Mouse (Mus musculus): ENCODE measurements at regions not wholly inside any gene's neighbourhood (a gene's known extent, or its start where the extent isn't known, plus 50 kb on each side); places are given as distances from the start of the nearest gene placed in this dataset.
A peak's percentile ranks its signal among the peaks of the same experiment; 100 is the strongest.

GRCm38 (mm10) chr16:78052133-78052532, 249.2 kb upstream of the Cxadr start:
- Histone ChIP-seq H3K27me3 (ENCODE audit: insufficient read depth, low read length) (no peaks in the 10 kb centered on the region), H3K4me2 (ENCODE audit: low read length) (no peak overlapping the region), H3K36me3 (ENCODE audit: insufficient read depth, low read length) (no peaks in the 10 kb centered on the region), H3K4me1 (replicated peaks; ENCODE audit: insufficient read depth, low read length) (no peaks in the 10 kb centered on the region), H3K4me3 (replicated peaks; ENCODE audit: low read depth, low read length) (no peak overlapping the region), H3K27ac (no peak overlapping the region), H3K9ac (ENCODE audit: low read depth, low read length) (no peak overlapping the region), H3K9me3 (replicated peaks; ENCODE audit: low read length) (no peaks in the 10 kb centered on the region)
- DNase-seq (ENCODE audit: low spot score): peak; percentile 31
- ATAC-seq (replicated peaks; ENCODE audit: low FRiP score, low read depth): no peak
- 28% methylated on average over 7 of the region's 7 CpGs for WGBS
- TF ChIP-seq CTCF (IDR thresholded peaks at IDR 0.05; ENCODE audit: low read depth): no peak

DNA sequence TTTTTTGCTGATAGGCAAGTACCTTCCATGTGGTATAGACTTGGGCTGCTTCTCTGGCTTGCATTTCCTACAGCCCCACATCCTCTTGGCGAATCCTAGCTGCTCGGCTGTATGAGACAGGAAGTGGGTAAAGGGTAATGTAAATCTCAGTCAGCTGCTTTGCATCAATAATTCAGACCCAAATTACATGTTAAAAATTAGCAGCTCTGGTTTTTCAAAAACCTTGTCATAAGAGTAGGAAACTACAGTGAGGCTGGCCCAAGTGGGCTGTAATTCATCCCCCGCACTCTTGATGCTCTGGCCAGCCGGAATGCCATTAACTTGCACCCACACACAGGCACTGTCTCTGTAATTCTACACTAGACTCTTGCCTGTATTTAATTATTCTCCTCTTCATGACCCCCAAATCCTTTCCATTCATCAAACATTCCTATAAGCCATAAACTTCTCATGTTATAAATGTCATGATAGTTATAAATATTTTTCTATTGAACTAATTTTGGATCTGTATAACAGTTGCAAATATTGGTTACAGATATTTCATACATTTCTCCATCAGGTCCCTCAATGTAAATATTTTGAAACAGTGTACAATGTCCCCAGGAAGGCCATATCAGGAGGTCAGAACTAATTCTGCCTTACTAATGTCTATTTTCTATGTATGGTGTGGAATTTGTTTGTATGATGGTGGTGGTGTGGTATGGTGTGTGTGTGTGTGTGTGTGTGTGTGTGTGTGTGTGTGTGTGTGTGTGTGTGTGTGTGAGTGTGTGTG, 261.0 kb upstream of the Cxadr start:
- H3K27ac ChIP-seq: no peak overlapping the region
- DNase-seq (ENCODE audit: low spot score) (peak; percentile 55), ATAC-seq (replicated peaks; ENCODE audit: low FRiP score, low read depth) (peak; percentile 59; the same call in 1 of the 2 replicates)
- TF ChIP-seq CTCF (IDR thresholded peaks at IDR 0.05; ENCODE audit: low read depth): no peak
- no peaks in the 10 kb centered on the region for H3K27me3 ChIP-seq (ENCODE audit: insufficient read depth, low read length)
- H3K9me3 ChIP-seq (replicated peaks; ENCODE audit: low read length): no peaks in the 10 kb centered on the region
- no peak overlapping the region for H3K4me3 ChIP-seq (replicated peaks; ENCODE audit: low read depth, low read length)
- H3K36me3 ChIP-seq (ENCODE audit: insufficient read depth, low read length): no peaks in the 10 kb centered on the region
- no peaks in the 10 kb centered on the region for H3K4me1 ChIP-seq (replicated peaks; ENCODE audit: insufficient read depth, low read length)
- WGBS: 28% methylated on average over 4 of the region's 4 CpGs
- H3K4me2 ChIP-seq (ENCODE audit: low read length): no peak overlapping the region
- H3K9ac ChIP-seq (ENCODE audit: low read depth, low read length): no peak overlapping the region

- Histone ChIP-seq H3K27ac (no peak overlapping the region), H3K27me3 (ENCODE audit: insufficient read depth, low read length) (no peaks in the 10 kb centered on the region), H3K36me3 (ENCODE audit: insufficient read depth, low read length) (no peaks in the 10 kb centered on the region), H3K9me3 (replicated peaks; ENCODE audit: low read length) (no peaks in the 10 kb centered on the region), H3K9ac (ENCODE audit: low read depth, low read length) (no peak overlapping the region), H3K4me2 (ENCODE audit: low read length) (no peak overlapping the region), H3K4me3 (replicated peaks; ENCODE audit: low read depth, low read length) (no peak overlapping the region), H3K4me1 (replicated peaks; ENCODE audit: insufficient read depth, low read length) (no peaks in the 10 kb centered on the region)
- DNase-seq (ENCODE audit: low spot score) (no peak), ATAC-seq (replicated peaks; ENCODE audit: low FRiP score, low read depth) (no peak)
- TF ChIP-seq CTCF (IDR thresholded peaks at IDR 0.05; ENCODE audit: low read depth): no peak
- WGBS: 70% methylated on average over 8 of the region's 8 CpGs
Observed at GRCm38 (mm10) chr16:78019605-78020285, 281.5 kb upstream of the Cxadr start.

DNA sequence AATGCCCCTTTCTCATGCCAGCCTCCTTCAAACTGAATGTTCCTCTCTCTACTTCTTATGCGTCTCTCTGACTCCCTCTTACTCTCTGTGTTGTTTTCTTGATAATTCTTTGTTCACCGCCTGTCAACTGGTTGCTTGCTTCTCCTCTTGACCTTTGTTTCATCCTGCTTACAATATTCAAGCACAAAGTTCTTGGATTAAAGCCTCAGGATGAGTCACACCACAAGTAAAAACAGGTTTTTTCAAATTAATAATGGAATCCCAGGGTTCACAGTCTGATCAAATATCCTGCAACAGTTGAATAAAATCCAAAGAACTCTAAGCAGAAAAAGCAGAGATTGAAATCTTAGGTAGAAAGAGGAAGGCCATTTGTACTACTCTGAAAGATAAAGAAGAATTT, 285.9 kb upstream of the Cxadr start:
- Histone ChIP-seq H3K4me1 (replicated peaks; ENCODE audit: insufficient read depth, low read length) (no peaks in the 10 kb centered on the region), H3K9ac (ENCODE audit: low read depth, low read length) (no peak overlapping the region), H3K4me3 (replicated peaks; ENCODE audit: low read depth, low read length) (no peak overlapping the region), H3K36me3 (ENCODE audit: insufficient read depth, low read length) (no peaks in the 10 kb centered on the region), H3K4me2 (ENCODE audit: low read length) (no peak overlapping the region), H3K27me3 (ENCODE audit: insufficient read depth, low read length) (no peaks in the 10 kb centered on the region), H3K27ac (no peak overlapping the region), H3K9me3 (replicated peaks; ENCODE audit: low read length) (no peaks in the 10 kb centered on the region)
- ATAC-seq (replicated peaks; ENCODE audit: low FRiP score, low read depth) (no peak), DNase-seq (ENCODE audit: low spot score) (no peak)
- 84% methylated on average over 2 of the region's 2 CpGs for WGBS
- TF ChIP-seq CTCF (IDR thresholded peaks at IDR 0.05; ENCODE audit: low read depth): no peak

DNA sequence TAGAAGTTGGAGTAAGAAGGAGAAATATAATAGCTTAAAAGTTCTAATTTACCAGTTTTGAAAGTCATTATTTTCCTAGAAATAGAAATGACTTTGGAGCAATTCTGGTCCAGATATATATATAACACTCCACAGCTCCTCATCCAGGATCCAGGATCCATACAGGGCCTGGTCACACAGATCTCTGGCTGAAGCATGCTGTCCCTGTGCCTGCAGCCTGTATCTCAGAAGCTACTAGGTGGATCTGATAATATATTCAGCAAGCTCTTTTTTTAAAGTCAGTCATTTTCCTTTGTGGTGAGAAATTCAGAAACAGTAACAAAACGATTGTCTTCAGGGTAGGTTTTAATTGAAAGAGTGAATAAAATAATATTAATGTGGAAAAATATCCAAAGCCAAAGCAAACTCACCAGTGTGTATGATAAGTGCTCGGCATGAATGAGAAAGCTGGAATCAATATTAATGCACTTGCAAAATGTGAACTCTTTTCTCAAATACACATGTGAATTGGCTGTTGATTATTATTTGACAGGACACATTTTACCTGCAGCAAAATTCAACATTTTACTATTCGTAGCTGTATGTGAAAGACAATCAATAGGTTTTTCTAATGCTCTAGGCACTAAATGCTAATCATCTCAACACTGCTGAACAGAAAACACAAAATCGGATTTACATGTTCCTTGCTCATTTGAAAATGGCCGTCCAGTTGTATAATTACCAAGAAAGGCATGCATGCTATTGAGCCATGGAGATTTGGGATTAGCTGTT, 288.1 kb upstream of the Cxadr start:
- H3K27me3 ChIP-seq (ENCODE audit: insufficient read depth, low read length): no peaks in the 10 kb centered on the region
- no peak for ATAC-seq (replicated peaks; ENCODE audit: low FRiP score, low read depth)
- 88% methylated on average over 5 of the region's 5 CpGs for WGBS
- TF ChIP-seq CTCF (IDR thresholded peaks at IDR 0.05; ENCODE audit: low read depth): no peak
- H3K9ac ChIP-seq (ENCODE audit: low read depth, low read length): no peak overlapping the region
- H3K36me3 ChIP-seq (ENCODE audit: insufficient read depth, low read length): no peaks in the 10 kb centered on the region
- H3K4me3 ChIP-seq (replicated peaks; ENCODE audit: low read depth, low read length): no peak overlapping the region
- no peak for DNase-seq (ENCODE audit: low spot score)
- H3K27ac ChIP-seq: no peak overlapping the region
- H3K4me1 ChIP-seq (replicated peaks; ENCODE audit: insufficient read depth, low read length): no peaks in the 10 kb centered on the region
- no peaks in the 10 kb centered on the region for H3K9me3 ChIP-seq (replicated peaks; ENCODE audit: low read length)
- H3K4me2 ChIP-seq (ENCODE audit: low read length): no peak overlapping the region

GRCm38 (mm10) chr16:78004016-78004415, 297.3 kb upstream of the Cxadr start:
- H3K4me2 ChIP-seq (ENCODE audit: low read length): no peak overlapping the region
- no peaks in the 10 kb centered on the region for H3K4me1 ChIP-seq (replicated peaks; ENCODE audit: insufficient read depth, low read length)
- 78% methylated on average over 5 of the region's 5 CpGs for WGBS
- H3K27me3 ChIP-seq (ENCODE audit: insufficient read depth, low read length): no peaks in the 10 kb centered on the region
- H3K4me3 ChIP-seq (replicated peaks; ENCODE audit: low read depth, low read length): no peak overlapping the region
- H3K9me3 ChIP-seq (replicated peaks; ENCODE audit: low read length): no peaks in the 10 kb centered on the region
- ATAC-seq (replicated peaks; ENCODE audit: low FRiP score, low read depth): no peak
- no peak for TF ChIP-seq CTCF (IDR thresholded peaks at IDR 0.05; ENCODE audit: low read depth)
- no peak for DNase-seq (ENCODE audit: low spot score)
- no peak overlapping the region for H3K27ac ChIP-seq
- H3K9ac ChIP-seq (ENCODE audit: low read depth, low read length): no peak overlapping the region
- no peaks in the 10 kb centered on the region for H3K36me3 ChIP-seq (ENCODE audit: insufficient read depth, low read length)

Data from kidney, postnatal 0 days (tissue).